Mouse (Mus musculus): ENCODE measurements at regions not wholly inside any gene's neighbourhood (a gene's known extent, or its start where the extent isn't known, plus 50 kb on each side); places are given as distances from the start of the nearest gene placed in this dataset.

DNA sequence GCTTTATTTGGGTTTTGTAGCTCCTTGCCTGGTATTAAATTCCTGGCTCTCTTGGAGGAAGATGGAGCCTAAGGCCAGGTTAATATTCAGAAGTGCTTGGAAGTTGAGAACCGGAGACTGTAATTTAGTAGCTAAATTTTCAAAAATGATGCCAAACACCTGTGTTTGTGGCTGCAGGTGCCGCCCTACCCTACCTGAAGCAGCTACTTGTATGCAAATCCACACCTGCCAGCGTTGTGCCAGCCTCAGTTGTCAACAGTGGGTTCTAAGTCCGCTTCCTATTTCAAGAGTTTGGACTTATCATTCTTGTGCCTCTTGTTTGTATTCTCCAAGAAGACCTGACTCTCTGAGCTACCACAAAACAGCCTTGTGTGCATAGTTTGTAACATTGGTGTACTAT is 92.7 kb upstream of the Pik3r1 start:
- H3K4me3 ChIP-seq = no peak overlapping the region
- TF ChIP-seq CTCF (conservative IDR thresholded peaks at IDR 0.05) = no peak
- no peak overlapping the region for H3K27ac ChIP-seq
- DNase-seq (ENCODE audit: low spot score in 2 of 2) = no peak

GRCm38 (mm10) chr13:101862011-101862410 is 94.0 kb upstream of the Pik3r1 start:
- TF ChIP-seq CTCF (conservative IDR thresholded peaks at IDR 0.05) = no peak
- no peak for DNase-seq (ENCODE audit: low spot score in 2 of 2)

GRCm38 (mm10) chr13:101863015-101863414 is 95.0 kb upstream of the Pik3r1 start:
- Histone ChIP-seq H3K27ac (no peak overlapping the region), H3K4me3 (no peak overlapping the region)
- no peak for TF ChIP-seq CTCF (conservative IDR thresholded peaks at IDR 0.05)
- no peak for DNase-seq (ENCODE audit: low spot score in 2 of 2)

More at GRCm38 (mm10) chr13:101862011-101862410, 94.0 kb upstream of the Pik3r1 start:
- Histone ChIP-seq H3K4me3 (no peak overlapping the region), H3K27ac (no peak overlapping the region)

- DNase-seq (ENCODE audit: low spot score in 2 of 2) = no peak
- TF ChIP-seq CTCF (conservative IDR thresholded peaks at IDR 0.05) = no peak
- Histone ChIP-seq H3K27ac (no peak overlapping the region), H3K4me3 (no peak overlapping the region)
Measured at GRCm38 (mm10) chr13:101863602-101864001, 95.6 kb upstream of the Pik3r1 start.

- Histone ChIP-seq H3K4me3 (no peak overlapping the region), H3K27ac (no peak overlapping the region)
- TF ChIP-seq CTCF (conservative IDR thresholded peaks at IDR 0.05) = no peak
- no peak for DNase-seq (ENCODE audit: low spot score in 2 of 2)
Measured at GRCm38 (mm10) chr13:101866843-101867242, 98.8 kb upstream of the Pik3r1 start.

GRCm38 (mm10) chr13:101874761-101875160 is 106.7 kb upstream of the Pik3r1 start:
- TF ChIP-seq CTCF (conservative IDR thresholded peaks at IDR 0.05) = no peak
- peak in 1 of 2 experiments; percentile 29 for DNase-seq (ENCODE audit: low spot score in 2 of 2)
- H3K27ac ChIP-seq = no peak overlapping the region
- no peak overlapping the region for H3K4me3 ChIP-seq

DNA sequence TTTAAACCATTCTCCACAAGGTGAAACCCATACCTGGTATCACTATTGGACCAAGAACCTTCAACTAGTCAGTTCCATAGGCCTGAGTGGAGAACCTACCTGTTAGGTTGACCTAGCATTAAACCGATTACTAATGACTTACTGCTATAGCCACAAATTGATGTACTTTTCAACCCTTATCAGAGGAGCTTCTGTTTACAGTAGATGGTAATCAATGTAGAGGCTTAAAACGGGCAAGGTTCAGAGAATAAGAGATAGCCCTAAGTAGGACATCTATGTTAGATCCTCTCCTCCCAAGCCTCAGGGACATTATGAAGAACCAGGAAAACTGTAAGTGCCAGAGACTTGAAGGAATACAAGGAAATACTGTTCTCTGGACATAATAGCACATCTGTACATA is 108.1 kb upstream of the Pik3r1 start:
- no peak for DNase-seq (ENCODE audit: low spot score in 2 of 2)
- TF ChIP-seq CTCF (conservative IDR thresholded peaks at IDR 0.05) = no peak
- no peak overlapping the region for H3K27ac ChIP-seq
- H3K4me3 ChIP-seq = no peak overlapping the region

DNA sequence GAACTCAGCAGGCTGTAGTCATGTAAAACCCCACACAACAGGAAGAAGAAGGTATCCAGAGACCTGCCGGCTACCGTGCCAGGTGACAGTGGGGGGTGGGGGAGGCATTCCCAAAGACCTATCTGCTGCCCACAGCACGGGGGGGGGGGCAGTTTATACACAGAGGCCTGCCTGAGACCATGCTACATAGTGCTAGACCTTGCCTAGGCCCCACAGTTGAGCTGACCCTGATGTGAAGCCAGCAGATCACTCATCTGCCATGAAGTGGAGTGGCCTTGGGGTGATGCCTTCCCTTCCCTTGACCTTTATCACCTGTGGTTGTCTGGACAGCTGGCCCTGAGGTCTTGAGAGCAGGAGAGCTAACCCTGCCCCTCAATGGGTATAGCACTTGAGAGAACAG is 108.6 kb upstream of the Pik3r1 start:
- H3K27ac ChIP-seq = no peak overlapping the region
- DNase-seq (ENCODE audit: low spot score in 2 of 2) = no peak
- no peak for TF ChIP-seq CTCF (conservative IDR thresholded peaks at IDR 0.05)
- no peak overlapping the region for H3K4me3 ChIP-seq

DNA sequence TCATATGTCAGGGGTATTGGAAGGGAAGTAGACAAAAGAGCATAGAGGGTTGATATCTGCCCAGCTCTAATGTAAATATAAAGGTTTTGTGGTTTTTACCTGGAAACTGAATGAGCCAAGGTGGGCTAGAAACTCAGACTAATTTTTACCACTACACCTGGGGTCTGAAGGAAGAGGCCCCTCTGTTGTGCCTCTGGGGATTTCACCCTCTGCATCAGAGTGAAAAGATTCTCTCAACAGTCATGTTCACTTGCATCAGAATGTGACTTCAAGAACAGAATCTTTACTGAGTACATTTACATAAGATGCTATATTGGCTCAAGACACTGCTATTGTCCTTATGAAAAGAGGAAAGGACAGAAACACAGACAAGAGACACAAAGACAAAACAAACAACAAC is 110.2 kb upstream of the Pik3r1 start:
- no peak overlapping the region for H3K27ac ChIP-seq
- no peak for DNase-seq (ENCODE audit: low spot score in 2 of 2)
- no peak overlapping the region for H3K4me3 ChIP-seq
- no peak for TF ChIP-seq CTCF (conservative IDR thresholded peaks at IDR 0.05)

DNA sequence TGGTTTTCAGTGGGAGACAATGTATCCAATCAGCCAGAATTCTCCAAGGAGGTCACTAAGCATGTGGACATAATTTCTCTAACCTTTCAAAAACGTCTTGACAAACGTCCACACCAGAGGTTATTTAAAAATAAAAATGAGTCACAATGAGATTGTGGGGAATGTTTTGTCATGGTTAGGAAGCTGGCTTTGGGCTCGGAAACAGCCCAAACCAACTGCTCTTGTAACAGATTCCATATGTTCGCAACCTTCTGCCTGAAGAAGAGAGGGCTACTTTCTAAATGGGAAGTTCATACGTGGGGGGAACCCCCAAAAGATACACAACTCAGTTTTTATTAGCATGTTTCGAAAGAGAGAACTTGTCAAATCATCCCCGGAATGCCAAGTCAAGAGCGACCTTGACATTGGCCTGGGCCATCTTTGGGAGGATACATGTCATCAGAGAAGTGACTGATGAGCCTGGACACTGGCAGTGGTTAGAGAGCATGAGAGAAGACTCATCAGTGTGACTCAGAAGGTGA is 111.6 kb upstream of the Pik3r1 start:
- TF ChIP-seq CTCF (conservative IDR thresholded peaks at IDR 0.05) = no peak
- no peak for DNase-seq (ENCODE audit: low spot score in 2 of 2)
- Histone ChIP-seq H3K27ac (no peak overlapping the region), H3K4me3 (no peak overlapping the region)

DNA sequence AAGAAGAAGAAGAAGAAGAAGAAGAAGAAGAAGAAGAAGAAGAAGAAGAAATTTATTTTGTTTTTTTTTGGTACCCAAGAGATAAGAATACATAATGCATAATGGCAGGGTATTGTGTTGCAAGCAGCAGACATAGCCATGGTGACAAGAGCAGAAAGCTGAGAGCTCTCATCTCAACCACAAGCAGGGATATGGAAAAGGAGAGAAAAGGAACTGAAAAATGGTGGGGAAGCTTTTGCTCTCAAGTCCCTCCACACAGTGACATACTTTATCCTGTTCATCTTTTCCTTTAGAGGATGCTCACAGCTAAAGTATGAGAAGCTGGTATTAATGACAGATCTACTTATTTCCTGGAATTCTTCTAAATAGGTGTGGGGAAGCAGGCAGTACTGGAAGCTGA is 115.2 kb upstream of the Pik3r1 start:
- Histone ChIP-seq H3K4me3 (no peak overlapping the region), H3K27ac (no peak overlapping the region)
- no peak for DNase-seq (ENCODE audit: low spot score in 2 of 2)
- no peak for TF ChIP-seq CTCF (conservative IDR thresholded peaks at IDR 0.05)

- Histone ChIP-seq H3K27ac (no peak overlapping the region), H3K4me3 (no peak overlapping the region)
- TF ChIP-seq CTCF (conservative IDR thresholded peaks at IDR 0.05) = no peak
- no peak for DNase-seq (ENCODE audit: low spot score in 2 of 2)
Measured at GRCm38 (mm10) chr13:101884752-101885151, 116.7 kb upstream of the Pik3r1 start.

- TF ChIP-seq CTCF (conservative IDR thresholded peaks at IDR 0.05) = no peak
- DNase-seq (ENCODE audit: low spot score in 2 of 2) = no peak
- Histone ChIP-seq H3K27ac (no peak overlapping the region), H3K4me3 (no peak overlapping the region)
Measured at GRCm38 (mm10) chr13:101891473-101891872, 123.5 kb upstream of the Pik3r1 start.

DNA sequence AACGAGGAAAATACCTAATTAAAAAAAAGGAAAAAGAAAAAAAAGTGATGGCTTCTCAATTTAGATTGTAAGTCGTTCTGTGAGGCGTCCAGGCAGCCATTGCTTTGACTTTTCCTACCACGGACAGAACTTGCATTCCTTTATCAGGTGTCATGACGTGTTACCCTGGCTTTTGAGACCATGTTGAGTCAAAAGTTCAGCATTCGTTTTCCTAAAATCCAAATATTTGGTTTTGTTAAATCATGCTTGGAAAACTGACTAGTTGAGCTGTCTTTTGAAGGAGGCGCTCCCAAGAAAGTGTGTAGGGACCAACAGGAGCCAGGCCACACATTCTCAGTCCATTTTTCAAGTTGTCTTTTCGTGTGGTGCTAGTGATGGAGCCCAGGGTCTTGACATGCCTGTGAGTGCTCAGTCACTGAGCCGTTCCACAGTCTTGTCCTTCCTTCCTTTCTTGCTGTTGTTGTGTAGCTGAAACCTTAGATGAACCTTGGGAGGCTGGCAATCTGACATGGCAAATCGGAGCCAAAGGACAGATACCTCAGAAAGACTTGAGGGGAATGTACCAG is 125.1 kb upstream of the Pik3r1 start:
- no peak overlapping the region for H3K4me3 ChIP-seq
- H3K27ac ChIP-seq = no peak overlapping the region
- no peak for TF ChIP-seq CTCF (conservative IDR thresholded peaks at IDR 0.05)
- DNase-seq (ENCODE audit: low spot score in 2 of 2) = no peak
